Mouse (Mus musculus): ENCODE results near the gene Tspan5.

Gene Tspan5

DNA sequence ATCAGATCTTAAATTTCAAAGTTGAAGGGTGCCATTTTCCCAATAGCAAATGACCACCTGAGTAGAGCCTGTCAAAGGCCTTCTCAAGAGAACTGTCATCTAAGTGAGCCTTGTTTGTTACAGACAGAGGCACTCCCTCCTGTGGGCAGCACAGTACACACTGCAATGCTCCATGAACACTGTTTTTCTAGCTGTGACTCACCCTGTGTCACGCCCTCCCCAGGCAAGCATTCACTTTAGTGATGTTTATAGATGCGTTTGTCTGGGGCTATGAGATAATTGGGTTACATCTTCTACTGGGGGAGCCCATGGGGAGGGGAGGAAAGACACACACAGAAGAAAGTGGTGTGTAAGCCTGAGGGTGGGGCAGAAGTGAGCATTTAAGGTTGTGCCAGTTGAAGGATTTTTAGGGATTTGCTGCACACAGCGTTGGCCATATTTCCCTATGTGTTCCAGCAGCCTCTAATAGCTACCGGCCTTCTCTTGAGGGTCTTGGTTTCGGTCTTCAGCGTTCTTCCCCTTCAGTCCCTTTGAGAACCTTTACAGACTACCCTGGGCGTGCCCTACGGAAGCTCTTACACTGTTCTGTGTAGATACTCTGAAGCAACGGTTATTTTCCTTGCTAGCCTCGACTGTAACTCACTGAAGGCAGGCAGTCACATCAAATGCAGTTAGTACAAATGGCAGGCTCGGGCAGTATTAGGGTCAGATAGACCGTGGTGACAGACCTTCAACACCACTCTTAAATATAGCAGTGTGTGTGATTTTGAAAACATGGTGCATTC, 29.7 kb downstream of the Tspan5 start:
- DNase-seq (ENCODE audit: low spot score in 2 of 2) = no peak

- DNase-seq (ENCODE audit: low spot score in 2 of 2) = no peak
These were observed 32.0 kb downstream of the Tspan5 start for GRCm38 (mm10) chr3:138773871-138774606.

DNA sequence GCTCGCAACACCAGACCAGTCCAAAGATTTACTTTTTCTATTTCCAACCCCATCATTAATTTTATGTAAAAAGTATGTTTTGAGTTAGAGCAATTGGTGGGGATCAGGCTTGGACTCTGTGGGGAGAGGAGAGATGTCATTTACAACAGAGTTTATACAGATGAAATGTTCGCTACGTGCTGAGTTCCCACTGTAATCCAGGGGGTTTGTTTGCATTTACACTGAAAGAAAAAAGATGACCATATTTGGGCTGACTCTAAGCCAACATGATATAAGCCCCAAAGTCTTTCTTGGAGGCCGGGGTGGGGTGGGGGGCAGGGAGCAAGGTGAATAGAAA, 32.6 kb downstream of the Tspan5 start:
- DNase-seq (ENCODE audit: low spot score in 2 of 2) = no peak

- no peak for DNase-seq (ENCODE audit: low spot score in 2 of 2)
These were observed 34.1 kb downstream of the Tspan5 start for GRCm38 (mm10) chr3:138775926-138776715.

GRCm38 (mm10) chr3:138781492-138781891, 39.5 kb downstream of the Tspan5 start:
- no peak for DNase-seq (ENCODE audit: low spot score in 2 of 2)

GRCm38 (mm10) chr3:138783859-138784640, 42.1 kb downstream of the Tspan5 start:
- DNase-seq (ENCODE audit: low spot score in 2 of 2) = no peak

- DNase-seq (ENCODE audit: low spot score in 2 of 2) = no peak
These were observed 42.6 kb downstream of the Tspan5 start for GRCm38 (mm10) chr3:138784641-138785025.

GRCm38 (mm10) chr3:138787758-138788488, 45.9 kb downstream of the Tspan5 start:
- peak; percentile 68 to 80 for DNase-seq (ENCODE audit: low spot score in 2 of 2)

DNA sequence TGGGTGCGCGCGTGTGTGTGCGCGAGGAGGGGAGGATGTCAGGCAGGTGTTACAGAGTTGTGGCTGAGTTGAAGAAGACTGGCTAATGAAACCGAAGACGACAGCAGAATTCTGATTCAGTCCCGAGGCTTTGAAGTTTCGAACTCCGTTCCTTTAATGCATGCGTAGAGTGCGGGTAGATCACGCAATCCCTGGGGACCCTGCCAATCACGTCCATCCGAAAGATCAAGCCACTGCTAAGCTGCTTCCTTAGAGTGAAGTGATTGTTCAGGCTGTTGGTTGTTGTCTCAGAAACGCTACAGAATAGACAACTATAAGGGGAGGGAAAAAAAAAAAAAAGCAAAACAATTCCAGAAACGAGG, 46.5 kb downstream of the Tspan5 start:
- no peak for DNase-seq (ENCODE audit: low spot score in 2 of 2)

DNA sequence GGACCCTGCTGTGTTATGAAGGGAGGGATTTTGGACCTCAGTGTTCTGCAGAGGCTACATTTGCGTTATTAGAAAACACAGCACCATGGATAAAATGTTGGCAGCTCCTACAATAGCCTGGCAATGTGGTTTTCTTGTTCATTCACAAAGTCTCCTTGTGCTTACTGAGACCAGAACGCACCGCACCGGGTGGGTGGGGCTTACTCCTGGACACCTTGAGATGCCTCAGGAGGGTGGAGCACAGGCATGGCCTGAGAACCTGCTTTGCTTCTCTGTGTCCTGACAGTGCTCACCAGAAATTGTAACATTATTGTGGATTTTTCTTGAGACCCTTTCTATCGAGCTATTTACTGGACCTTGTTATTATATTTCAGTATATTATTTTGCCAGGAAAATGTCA, 47.3 kb downstream of the Tspan5 start:
- DNase-seq (ENCODE audit: low spot score in 2 of 2) = no peak

DNA sequence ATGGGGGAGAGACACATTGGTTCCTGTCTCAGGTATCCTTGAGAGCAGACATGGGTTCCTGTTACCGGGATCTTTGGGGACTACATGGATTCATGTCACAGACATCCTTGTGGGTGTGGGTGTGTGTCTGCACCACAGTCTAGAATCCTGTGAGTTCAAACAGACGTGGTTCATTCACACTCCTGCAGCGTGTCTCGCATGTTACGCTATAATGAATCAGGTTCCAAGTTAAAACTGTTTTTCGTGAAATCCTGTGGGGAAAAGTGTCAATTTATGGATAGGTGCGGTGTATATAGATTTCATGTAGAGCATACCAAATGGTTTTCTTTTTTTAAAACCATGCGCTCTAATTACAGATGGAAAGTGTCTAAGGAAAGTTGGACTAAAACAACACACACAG, 52.5 kb downstream of the Tspan5 start:
- DNase-seq (ENCODE audit: low spot score in 2 of 2) = peak; percentile 40 to 44

- no peak for DNase-seq (ENCODE audit: low spot score in 2 of 2)
These were observed 54.0 kb downstream of the Tspan5 start for GRCm38 (mm10) chr3:138795951-138796350.

DNA sequence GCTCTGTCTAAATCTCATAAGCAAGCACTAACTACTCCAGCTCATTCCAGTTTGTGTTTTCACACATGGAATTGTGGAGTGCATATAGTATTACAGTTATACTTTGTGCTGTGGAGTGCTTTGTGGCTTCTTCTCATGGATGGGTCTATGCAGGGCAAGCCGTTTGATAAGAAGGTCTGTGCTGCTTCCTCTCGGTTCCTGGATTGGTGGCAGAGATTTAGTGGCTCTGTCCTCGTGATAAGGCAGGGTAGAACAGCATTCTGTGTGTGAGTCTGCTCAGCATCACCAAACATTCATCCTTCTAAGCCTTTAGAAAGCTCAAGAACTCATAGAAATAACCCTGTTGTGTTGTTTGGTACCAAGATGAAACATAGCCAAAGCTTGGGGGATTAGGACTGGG, 54.6 kb downstream of the Tspan5 start:
- no peak for DNase-seq (ENCODE audit: low spot score in 2 of 2)

GRCm38 (mm10) chr3:138800664-138801411, 58.8 kb downstream of the Tspan5 start:
- DNase-seq (ENCODE audit: low spot score in 2 of 2) = peak in 1 of 2 experiments; percentile 43

- no peak for DNase-seq (ENCODE audit: low spot score in 2 of 2)
These were observed 59.7 kb downstream of the Tspan5 start for GRCm38 (mm10) chr3:138801661-138802060.

DNA sequence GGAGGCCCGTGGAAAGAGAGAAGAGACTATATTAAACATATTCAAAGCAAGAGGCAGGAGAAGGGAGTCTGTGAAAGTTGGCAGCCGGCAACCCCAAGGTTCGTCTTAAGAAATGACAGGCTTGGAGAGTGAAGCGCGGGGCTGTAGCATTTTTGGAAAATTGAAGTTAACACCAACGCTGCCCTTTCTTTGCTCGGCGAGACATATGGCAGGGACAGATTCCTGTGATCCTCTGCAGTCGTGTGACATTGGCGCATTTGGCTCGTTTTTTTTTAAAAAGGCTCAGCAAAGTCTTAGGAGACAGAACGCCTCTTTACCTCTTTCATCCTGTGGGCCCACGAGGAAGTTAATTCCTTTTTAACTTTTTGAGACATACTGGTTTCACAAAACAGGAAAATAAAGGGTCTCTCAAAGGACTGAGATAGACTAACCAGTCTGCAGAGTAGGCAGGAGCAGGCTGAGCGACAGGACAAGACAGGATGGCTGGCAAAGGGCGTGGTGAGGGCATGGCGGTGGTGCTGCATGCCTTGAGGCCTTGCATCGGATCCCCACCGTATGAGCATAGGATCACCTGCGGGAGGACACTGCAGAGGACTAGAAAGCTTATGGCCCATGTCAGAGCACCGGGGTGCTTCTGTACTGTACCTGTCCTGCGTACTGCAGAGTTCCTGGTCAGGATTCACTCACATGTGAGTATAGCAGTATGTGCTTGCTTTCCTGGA, 60.9 kb downstream of the Tspan5 start:
- peak; percentile 53 to 63 for DNase-seq (ENCODE audit: low spot score in 2 of 2)

- no peak for DNase-seq (ENCODE audit: low spot score in 2 of 2)
These were observed 61.6 kb downstream of the Tspan5 start for GRCm38 (mm10) chr3:138803444-138804085.

- peak in 1 of 2 experiments; percentile 36 for DNase-seq (ENCODE audit: low spot score in 2 of 2)
These were observed 62.4 kb downstream of the Tspan5 start for GRCm38 (mm10) chr3:138804104-138805048.

Measured in right cerebral cortex, adult 2 months (tissue).